Mouse (Mus musculus) spleen, adult 18-20 months (tissue): ENCODE measurements around the gene Klhl5.
A peak's percentile ranks its signal among the peaks of the same experiment; 100 is the strongest.

Experiments used
- DNase-seq, 2 experiments: peaks; one replicate each; pipeline ENCODE4 v3.0.0; 2022; ENCODE audit warnings: mixed read lengths in 2 of 2

Gene Klhl5

GRCm38 (mm10) chr5:65150376-65150955 is 43.1 kb downstream of the Klhl5 start:
- DNase-seq, result no peak

GRCm38 (mm10) chr5:65151276-65151675 is 43.9 kb downstream of the Klhl5 start:
- DNase-seq, result no peak

- no peak for DNase-seq
These were observed 44.4 kb downstream of the Klhl5 start for GRCm38 (mm10) chr5:65151767-65152166.

- no peak for DNase-seq
These were observed 46.9 kb downstream of the Klhl5 start for GRCm38 (mm10) chr5:65154287-65154686.

GRCm38 (mm10) chr5:65156853-65157252 is 49.5 kb downstream of the Klhl5 start:
- DNase-seq, result peak in 1 of 2 experiments; percentile 27

GRCm38 (mm10) chr5:65157412-65158381 is 50.4 kb downstream of the Klhl5 start:
- DNase-seq, result no peak

- no peak for DNase-seq
These were observed 51.5 kb downstream of the Klhl5 start for GRCm38 (mm10) chr5:65158696-65159305.

- DNase-seq, result no peak
These were observed 55.7 kb downstream of the Klhl5 start for GRCm38 (mm10) chr5:65163001-65163400.

GRCm38 (mm10) chr5:65163489-65164092 is 56.3 kb downstream of the Klhl5 start:
- DNase-seq, result no peak

- no peak for DNase-seq
These were observed 62.9 kb downstream of the Klhl5 start for GRCm38 (mm10) chr5:65170206-65170605.

GRCm38 (mm10) chr5:65175035-65175917 is 67.9 kb downstream of the Klhl5 start:
- DNase-seq, result no peak

- no peak for DNase-seq
These were observed 68.7 kb downstream of the Klhl5 start for GRCm38 (mm10) chr5:65175918-65176484.

- no peak for DNase-seq
These were observed 69.7 kb downstream of the Klhl5 start for GRCm38 (mm10) chr5:65177026-65177514.

- DNase-seq, result no peak
These were observed 71.1 kb downstream of the Klhl5 start for GRCm38 (mm10) chr5:65178477-65178876.

- no peak for DNase-seq
These were observed 73.9 kb downstream of the Klhl5 start for GRCm38 (mm10) chr5:65181160-65181793.

GRCm38 (mm10) chr5:65181794-65182169 is 74.4 kb downstream of the Klhl5 start:
- no peak for DNase-seq

GRCm38 (mm10) chr5:65182268-65182667 is 74.9 kb downstream of the Klhl5 start:
- DNase-seq, result no peak

- DNase-seq, result no peak
These were observed 84.3 kb downstream of the Klhl5 start for GRCm38 (mm10) chr5:65191601-65192000.

GRCm38 (mm10) chr5:65194441-65194840 is 87.1 kb downstream of the Klhl5 start:
- DNase-seq, result no peak

GRCm38 (mm10) chr5:65199346-65200128 is 92.2 kb downstream of the Klhl5 start, which contains the start of gene Wdr19:
Gene Wdr19, plus strand, starts transcription at chr5:65199696.
- peak; percentile 94 to 98 for DNase-seq
